Mouse (Mus musculus) lung, postnatal 25 days (tissue): Measurements from ENCODE around the gene Chmp3.

Source experiments
- DNase-seq: peaks from one replicate; pipeline ENCODE4 v3.0.0; 2022; ENCODE audit warnings: low spot score

The Chmp3 gene

DNA sequence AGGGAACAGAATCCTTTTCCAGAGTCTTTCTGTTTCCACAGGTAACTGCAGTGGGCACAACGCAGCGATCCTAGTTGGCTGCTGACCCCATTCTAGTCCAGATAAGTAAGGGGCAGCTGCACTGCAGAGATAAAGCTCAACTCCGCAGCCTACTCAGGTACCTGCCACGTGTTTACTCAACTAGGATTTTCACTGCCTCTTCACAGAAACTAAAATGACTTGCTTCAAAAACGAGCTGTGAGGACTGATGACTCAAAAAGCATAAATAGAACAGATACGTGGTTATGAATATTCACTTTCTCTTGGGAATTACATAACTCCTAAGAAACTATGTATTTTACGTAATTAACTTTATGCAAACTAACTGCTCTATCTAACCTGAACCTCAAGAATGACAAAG lies 66.4 kb downstream of the Chmp3 start:
- no peak for DNase-seq

DNA sequence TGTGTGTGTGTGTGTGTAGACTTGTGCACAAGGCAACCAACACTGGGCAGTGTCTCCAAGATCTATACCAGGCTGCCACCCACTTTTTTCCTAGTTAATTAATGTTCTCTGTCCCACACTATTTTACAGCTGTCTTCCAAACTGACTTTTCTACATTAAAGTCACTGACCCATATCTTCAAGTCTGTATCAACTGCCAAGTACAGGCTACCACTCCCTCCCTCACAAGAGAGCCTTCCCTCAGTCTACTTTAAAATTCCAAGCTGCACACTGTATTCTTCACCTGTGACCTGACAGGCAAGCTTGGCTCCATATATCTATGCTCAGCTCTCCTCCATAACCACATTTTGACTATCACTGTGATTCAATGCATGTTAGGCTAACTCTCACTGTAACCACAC lies 69.6 kb downstream of the Chmp3 start:
- no peak for DNase-seq

DNA sequence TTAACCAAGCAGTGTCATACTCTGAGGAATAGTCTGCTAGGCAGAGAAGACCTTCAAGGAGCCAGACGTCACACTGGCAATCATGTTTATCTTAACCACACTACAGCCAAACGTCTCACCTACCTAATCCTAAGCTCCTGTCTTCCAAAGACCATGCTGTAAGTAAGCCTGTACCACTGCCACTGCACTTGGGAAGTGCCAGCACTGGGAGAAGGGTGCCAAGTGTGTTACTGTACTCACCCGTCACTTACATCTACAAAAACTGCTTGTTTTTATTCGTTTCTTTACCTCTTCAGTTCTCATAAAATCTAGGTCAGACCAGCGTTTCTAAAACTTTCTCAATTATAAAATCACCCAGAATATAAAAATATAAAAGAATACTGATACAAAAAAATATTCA lies 73.4 kb downstream of the Chmp3 start:
- no peak for DNase-seq

DNA sequence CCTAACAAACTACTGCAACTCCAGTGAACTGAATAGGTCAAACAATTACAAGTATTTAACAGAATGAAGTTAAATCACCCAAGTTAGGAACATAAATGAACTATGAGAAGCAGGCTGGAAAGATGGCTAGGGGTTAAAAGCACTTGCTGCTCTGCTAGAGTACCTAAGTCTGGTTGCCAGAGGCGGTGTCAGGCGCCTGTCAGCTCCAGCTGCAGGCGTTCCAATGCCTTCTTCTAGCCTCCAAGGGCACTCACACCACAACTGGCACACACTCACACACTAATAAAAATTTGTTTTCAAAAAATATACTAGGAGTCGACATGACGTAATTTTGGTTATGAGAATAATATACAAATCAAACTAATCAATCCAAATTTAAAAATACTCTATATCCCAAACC lies 78.0 kb downstream of the Chmp3 start:
- DNase-seq = no peak

DNA sequence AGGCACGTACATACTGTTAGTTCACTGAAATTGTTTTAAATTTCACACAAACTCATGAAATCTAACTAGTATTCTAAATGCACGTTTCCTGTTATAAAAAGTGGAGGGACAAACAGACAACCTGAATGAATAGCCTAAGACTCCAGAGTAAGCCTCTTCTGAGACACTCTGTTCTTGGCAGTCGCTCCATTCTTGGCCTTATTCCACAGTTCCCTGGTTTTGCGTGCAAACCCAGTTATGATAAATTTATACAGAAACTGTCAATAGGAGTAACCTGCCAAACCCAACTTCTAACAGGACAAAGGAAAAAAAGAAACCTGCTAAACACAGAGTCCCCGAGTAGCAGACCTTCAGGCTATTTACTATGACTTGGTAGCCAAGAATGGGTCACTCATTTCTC lies 78.4 kb downstream of the Chmp3 start:
- DNase-seq = peak; percentile 47

DNA sequence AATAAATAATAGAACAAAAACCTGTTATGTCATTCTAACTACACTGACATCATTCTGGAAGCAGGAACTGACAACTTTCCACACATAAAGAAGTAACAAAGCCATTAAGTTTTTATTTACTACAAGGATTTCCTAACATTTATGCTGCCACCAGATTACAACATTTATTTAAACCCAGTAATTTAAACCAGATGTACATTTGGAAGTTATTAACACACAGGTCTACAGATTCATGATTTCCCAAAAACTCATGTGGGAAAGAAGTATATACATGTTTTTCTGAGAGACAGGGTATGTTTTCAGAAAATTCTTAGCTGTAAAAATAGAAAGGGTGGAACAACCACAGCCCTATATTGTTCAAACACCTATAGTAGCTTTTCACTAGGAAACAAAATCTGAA lies 81.1 kb downstream of the Chmp3 start:
- DNase-seq = no peak

DNA sequence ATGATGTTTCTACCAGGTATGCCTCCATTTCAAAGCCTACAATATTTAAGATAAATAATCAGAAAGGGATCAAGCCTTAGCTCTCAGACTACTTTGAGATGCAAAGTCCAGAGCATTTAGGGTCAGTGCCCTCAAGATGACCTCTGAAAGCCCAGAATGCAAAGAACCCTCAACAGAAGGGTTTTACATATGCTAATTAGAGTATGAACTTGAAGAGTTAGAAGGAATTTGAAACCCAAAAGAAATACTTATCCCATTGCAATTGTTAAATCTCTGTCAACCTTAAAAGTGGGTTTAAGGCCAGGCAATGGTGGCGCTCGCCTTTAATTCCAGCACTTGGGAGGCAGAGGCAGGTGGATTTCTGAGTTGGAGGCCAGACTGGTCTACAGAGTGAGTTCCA lies 82.4 kb downstream of the Chmp3 start:
- DNase-seq = no peak

DNA sequence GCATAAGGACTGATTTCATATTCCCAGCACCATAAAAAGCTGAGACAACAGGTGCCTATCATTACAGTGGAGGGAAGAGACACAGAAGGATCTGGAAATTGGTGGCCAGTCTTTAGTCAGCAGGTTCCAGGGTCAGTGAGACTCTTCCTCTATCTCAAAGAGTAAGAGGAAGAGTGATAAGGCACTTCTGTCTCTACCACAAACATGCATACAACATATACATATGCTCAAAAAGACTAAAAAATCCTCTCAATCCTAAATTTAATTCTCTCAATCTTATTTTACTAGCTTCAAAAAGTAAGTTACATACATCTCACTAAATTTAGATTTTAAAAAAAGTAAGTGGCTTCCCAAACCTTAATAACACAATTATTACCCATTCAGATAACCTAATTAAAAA lies 83.7 kb downstream of the Chmp3 start:
- no peak for DNase-seq

DNA sequence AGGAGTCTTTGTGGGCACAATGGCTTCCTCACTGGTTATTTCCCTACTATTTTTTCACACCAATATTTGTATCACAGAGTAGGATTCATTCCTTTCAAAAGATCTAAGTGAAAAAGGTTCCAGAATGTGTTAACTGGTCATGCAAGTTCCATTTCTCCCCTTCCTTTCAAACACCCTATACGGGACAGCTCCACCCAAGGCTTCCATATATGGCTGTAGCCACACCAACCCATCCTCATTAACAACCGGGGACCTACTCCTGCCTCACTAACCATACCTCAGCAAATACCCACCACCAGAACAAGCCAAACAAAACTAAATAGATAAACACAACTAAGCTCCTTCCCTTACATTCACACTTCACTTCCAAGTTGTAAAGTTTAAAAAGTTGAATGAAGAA lies 87.6 kb downstream of the Chmp3 start:
- DNase-seq = no peak

DNA sequence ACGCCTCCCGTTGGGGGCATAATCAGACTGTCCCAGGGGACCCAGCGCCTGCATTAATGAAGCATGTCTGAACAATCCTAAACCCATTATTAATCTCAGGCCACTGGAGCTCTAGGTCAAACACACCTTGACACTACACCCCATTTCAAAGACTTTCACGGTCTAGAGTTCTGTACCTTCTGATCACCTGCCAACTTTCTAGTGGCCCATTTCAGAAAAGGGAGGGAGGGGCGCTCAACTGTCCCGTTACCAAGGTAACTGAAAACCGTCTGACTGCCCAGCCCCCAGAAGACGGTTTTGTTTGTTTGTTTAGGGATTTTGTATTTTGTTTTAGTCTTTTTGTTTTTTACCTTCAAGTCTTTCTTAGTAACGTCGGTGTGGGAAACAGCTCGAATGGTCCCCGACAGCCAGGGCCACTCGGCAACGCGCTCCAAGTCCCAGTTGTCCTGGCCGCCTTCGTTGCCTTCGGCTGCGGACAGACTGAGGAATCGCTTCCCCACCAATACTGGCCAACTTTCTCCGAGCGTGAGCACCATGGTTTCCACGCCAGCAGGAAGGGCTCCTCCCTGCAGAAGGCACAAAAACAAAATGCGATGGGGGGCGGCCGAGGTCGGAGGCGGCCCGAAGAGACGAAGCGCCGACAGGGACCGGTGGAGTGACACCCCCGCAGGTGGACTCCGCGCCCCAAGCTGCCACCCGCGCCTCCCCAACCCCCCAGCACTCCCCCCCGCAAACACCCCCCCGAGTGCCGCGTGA lies 88.3 kb downstream of the Chmp3 start:
- DNase-seq = peak; percentile 57
